In genomic region chr13:43171020-43171710, GRCm38 (mm10) we compare ENCODE assay signal across 8 mouse cellular contexts. TPM values are rescaled to one million over a fixed set of nuclear protein-coding genes. Genes with fewer than 3 reads are reported as not detected.
DNase-seq lines count a peak whose midpoint lies in the region; ATAC-seq lines count a peak whose summit lies in the region.

Tbc1d7 (minus strand) TSS chr13:43171501.

- peak; percentile 94 for ATAC-seq in megakaryocyte progenitor cell, adult 5-6 weeks (replicated peaks; ENCODE audit: poor library complexity)

- DNase-seq in adipocyte (ENCODE audit: low spot score): peak; percentile 95
- DNase-seq in embryo, embryonic 10 days (ENCODE audit: low spot score): peak; percentile 99
- peak; percentile 100 for DNase-seq in gastrocnemius, postnatal 10 days
- DNase-seq in induced T-regulatory cell, adult 2 months (ENCODE audit: low read depth): peak; percentile 99
- DNase-seq in left cerebral cortex, adult 9 months (ENCODE audit: low spot score in 2 of 2): peak; percentile 84 to 96
- DNase-seq in right cerebral cortex, postnatal 14 days: peak; percentile 99
- DNase-seq in urinary bladder, postnatal 36 days (ENCODE audit: low spot score in 2 of 2): peak; percentile 97 to 98

RNA-seq across cellular contexts. Expression of gene Tbc1d7, which starts in this region (rescaled TPM):
- 10 to 100 TPM; 26.8 to 28.3 TPM for total RNA-seq in gastrocnemius, postnatal 10 days (2021)
- total RNA-seq in megakaryocyte progenitor cell, adult 5-6 weeks (2015): 22.8 and 28.9 TPM in 2 replicates
- total RNA-seq in megakaryocyte progenitor cell, adult 5-6 weeks (2017): 6.5 and 6.6 TPM in 2 replicates

Comparison
In these comparisons a context has a peak if more than half of its experiments do, and no peak if none do; other contexts are left out.
1. Peak in every context shown above with its lines: DNase-seq and ATAC-seq.